Mouse (Mus musculus) olfactory bulb, adult 2 months (tissue): Measurements from ENCODE around the gene Tepsin.

ENCODE experiments used
- CTCF ChIP-seq: fragments of 200-500 bp; IDR thresholded peaks from 2 replicates; pipeline ENCODE4 v1.5.1; 2012; ENCODE audit warnings: low read depth, mild to moderate bottlenecking, low read length, moderate library complexity; ENCODE audit not compliant: insufficient read depth
- POLR2A ChIP-seq: fragments of 200-500 bp; IDR thresholded peaks from 2 replicates; pipeline ENCODE4 v1.6.1; 2012; ENCODE audit warnings: mild to moderate bottlenecking, low read depth, low read length, moderate library complexity; ENCODE audit not compliant: insufficient read depth

DNA sequence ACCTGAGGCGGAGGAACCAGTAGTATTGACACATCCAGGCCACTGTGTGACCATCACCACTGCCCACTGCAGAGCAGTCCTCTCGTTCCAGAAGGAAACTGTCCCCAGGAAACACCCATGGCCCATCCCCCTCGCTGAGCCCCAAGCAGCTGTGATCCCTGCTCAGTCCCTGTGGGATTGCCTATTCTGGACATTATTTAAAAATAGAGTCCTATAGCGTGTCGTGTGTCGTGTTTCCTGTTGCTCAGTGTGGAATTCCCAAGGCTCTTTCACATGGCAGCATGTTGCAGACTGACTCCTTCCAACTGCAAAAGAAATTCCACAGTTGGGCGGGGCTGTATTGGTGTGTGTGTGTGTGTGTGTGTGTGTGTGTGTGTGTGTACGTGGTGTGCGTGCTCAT, 46.3 kb downstream of the Tepsin start:
- TF ChIP-seq POLR2A (no peak), CTCF (no peak)
